Mouse (Mus musculus): ENCODE data around the gene Phactr2.

DNA sequence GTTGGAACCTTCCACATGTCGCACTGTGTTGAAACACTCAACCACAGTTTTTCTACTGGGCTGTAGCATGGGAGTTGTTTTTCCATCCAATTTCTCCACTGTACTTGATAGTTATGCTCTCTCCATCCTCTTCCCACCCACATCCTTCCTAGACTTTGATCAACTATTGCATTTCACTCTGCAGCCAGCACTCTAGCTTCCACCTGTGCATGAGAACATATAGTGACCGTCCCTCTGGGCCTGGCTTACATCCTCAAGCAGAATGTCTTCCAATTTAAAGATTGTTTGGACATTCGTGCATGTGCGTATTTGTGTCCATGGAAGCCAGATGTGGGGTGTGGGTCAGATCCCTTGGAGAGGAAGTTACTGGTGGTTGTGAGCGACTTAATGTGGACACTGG lies 114.4 kb downstream of the Phactr2 start:
- TF ChIP-seq CTCF (IDR thresholded peaks at IDR 0.05) = no peak
- no peak for TF ChIP-seq EP300 (IDR thresholded peaks at IDR 0.05)

All from lung, postnatal 0 days (tissue).